Mouse (Mus musculus) testis, adult 2 months (tissue): Measurements from ENCODE around the gene Plagl1. TPM values are rescaled to one million over a fixed set of nuclear protein-coding genes. Genes with fewer than 3 reads are reported as not detected.

Experiments used
- H3K27ac ChIP-seq: fragments of 200-500 bp; 2 replicates; pipeline ENCODE4 v1.5.1; 2012; ENCODE audit warnings: low read depth, low read length; ENCODE audit not compliant: control insufficient read depth, insufficient read depth
- H3K27me3 ChIP-seq: fragments of 200-500 bp; 2 replicates; pipeline ENCODE4 v1.6.1; 2012; ENCODE audit warnings: mild to moderate bottlenecking, low read length, moderate library complexity; ENCODE audit not compliant: control insufficient read depth, insufficient read depth
- H3K36me3 ChIP-seq: fragments of 200-500 bp; 2 replicates; pipeline ENCODE4 v1.6.1; 2012; ENCODE audit warnings: mild to moderate bottlenecking, low read length; ENCODE audit not compliant: control insufficient read depth, insufficient read depth
- H3K4me1 ChIP-seq: fragments of 200-500 bp; 2 replicates; pipeline ENCODE4 v1.6.1; 2012; ENCODE audit warnings: low read length; ENCODE audit not compliant: control insufficient read depth, insufficient read depth
- H3K4me3 ChIP-seq: fragments of 200-500 bp; 2 replicates; pipeline ENCODE4 v1.5.1; 2012; ENCODE audit warnings: low read depth, mild to moderate bottlenecking, low read length, moderate library complexity, mixed read lengths; ENCODE audit not compliant: control insufficient read depth
- CTCF ChIP-seq: fragments of 200-500 bp; IDR thresholded peaks from 2 replicates; pipeline ENCODE4 v1.5.1; 2012; ENCODE audit warnings: low read depth, mild to moderate bottlenecking, inconsistent platforms, low read length, moderate library complexity; ENCODE audit not compliant: control insufficient read depth, insufficient read depth, insufficient replicate concordance
- POLR2A ChIP-seq: fragments of 200-500 bp; IDR thresholded peaks from 2 replicates; pipeline ENCODE4 v1.6.1; 2012; ENCODE audit warnings: low read depth, mild to moderate bottlenecking, inconsistent platforms, low read length, moderate library complexity; ENCODE audit not compliant: control insufficient read depth
- polyA plus RNA-seq: library from polyadenylated mRNA; depleted of rRNA; stranded (reverse); fragments of >200 nt; gene quantifications from 2 replicates; pipeline ENCODE4 v1.2.3, GENCODE M21; 2012

Gene Plagl1
- polyA plus RNA-seq, 1 experiment, result 4.2 TPM

DNA sequence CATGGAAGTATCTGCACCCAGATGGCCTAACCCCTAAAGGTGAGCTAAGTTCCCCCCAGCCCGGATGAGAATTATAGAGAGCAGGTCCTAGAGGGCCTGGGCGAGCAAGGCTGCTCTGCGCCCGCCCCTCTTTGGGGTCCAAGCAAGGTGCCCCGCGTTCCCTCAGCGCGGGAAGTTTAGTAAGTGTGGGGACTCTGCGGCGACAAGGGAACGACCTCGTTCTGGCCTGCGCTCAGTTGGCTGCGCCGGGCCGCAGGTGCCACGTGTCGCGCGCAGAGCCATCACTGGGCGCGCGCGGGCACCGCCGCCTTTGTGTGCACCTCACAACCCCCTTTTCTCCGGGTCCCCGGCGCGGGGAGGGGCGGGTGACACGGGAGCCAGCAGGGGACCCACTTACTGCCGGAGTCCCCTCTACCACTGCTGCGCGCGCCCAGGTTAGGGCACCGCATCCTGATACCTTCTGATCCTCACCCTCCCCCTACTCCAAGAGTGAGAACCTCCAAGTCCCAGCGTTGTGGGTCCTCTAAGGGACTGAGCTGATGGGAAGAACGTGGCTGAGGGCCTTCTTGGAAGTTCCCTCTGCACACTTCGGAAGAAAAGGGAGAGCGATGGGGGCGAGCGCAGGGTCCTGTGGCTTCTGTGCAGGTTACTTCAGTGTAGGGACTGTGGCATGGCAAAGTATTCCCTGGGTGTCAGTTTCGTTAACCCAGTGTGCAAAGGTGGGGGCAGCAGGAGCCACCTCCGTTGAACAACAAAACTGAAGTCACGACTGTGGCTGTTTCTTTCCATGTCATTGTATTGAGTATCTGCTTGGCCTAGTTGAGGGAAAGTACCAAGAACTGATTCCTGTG, 742 bp downstream of the Plagl1 start:
- no peaks in the 10 kb centered on the region for H3K27me3 ChIP-seq
- H3K4me1 ChIP-seq, result peaks cover 7% of the 10 kb centered on the region; the same call in 1 of the 2 replicates
- no peak for TF ChIP-seq CTCF
- TF ChIP-seq POLR2A, result no peak
- no peaks in the 10 kb centered on the region for H3K36me3 ChIP-seq
- H3K27ac ChIP-seq, result no peak overlapping the region
- H3K4me3 ChIP-seq, result no peak overlapping the region; the same call in 1 of the 2 replicates

DNA sequence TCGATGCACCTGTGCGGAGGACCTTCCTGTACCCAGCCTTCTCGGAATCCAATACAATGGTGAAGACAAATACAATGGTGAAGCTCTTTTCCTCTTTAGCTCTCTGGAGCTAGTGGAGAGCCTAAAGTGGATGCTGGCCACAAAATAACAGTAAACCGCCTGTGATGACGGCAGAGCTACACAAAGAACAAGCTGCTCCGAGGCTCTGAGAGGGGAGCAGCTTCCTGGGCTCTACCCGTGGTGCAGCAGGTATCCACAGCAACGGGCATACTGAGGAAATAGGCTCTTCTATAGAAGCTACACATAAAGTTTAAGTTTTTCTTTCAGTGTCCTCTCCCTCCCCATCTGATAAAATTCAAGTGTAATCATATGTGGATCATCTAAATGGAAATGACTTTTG, 2.1 kb downstream of the Plagl1 start:
- Histone ChIP-seq H3K36me3 (no peaks in the 10 kb centered on the region), H3K4me1 (peaks cover 7% of the 10 kb centered on the region; the same call in 1 of the 2 replicates), H3K27me3 (no peaks in the 10 kb centered on the region), H3K27ac (no peak overlapping the region), H3K4me3 (no peak overlapping the region)
- TF ChIP-seq CTCF, result no peak
- TF ChIP-seq POLR2A, result no peak

DNA sequence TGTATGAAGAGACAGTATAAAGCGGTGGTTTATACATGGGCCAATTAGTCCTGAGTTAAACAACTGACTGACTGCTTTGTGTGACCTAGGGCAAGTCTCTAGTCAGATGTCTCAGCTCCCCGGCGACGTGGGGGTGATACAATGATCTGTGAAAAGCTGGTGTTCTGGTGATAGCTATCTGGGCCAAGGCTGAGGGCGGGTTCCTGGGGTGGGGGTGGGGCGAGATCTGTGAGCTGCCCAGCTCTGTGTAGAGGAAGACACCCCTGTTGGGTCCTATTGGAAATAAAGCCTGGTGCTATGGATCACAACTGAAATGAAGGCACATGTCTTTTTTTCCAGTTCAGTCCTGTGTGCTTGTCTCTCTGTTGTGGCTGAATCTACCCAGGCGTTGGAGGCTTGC, 3.2 kb downstream of the Plagl1 start:
- TF ChIP-seq POLR2A (no peak), CTCF (no peak)
- Histone ChIP-seq H3K27ac (no peak overlapping the region), H3K4me1 (peaks cover 7% of the 10 kb centered on the region; the same call in 1 of the 2 replicates), H3K27me3 (no peaks in the 10 kb centered on the region), H3K4me3 (no peak overlapping the region), H3K36me3 (no peaks in the 10 kb centered on the region)

DNA sequence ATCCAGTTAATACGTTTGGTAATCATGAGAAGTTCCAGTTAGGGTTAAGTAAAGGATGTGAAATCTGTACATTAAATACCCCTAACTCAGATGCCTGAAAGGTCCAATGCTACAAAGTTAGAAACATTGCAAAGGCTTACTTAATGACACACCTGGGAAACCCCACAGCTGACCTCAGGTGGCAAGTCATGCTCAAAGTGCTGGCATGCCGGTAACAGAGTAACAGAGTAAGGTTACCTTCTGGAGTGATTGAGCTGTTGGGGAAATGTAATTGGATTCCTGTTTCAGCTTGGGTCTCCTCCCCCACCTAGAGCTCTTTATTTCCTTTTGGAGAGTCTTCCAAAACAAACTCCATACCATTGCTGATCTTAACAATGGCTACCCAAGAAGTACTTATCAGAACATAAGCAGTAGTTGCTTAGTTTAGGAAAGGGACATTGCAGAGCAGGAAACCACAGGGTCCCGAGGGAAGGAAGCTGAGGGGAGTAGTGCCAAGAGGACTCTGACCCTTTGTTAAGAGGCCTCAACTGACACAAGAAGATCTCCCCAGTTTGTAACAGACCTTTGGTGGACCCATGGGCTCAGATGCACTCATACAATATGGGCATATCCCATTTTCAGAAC, 4.9 kb downstream of the Plagl1 start:
- Histone ChIP-seq H3K27me3 (no peaks in the 10 kb centered on the region), H3K4me3 (no peak overlapping the region), H3K4me1 (peaks cover 7% of the 10 kb centered on the region; the same call in 1 of the 2 replicates), H3K27ac (no peak overlapping the region), H3K36me3 (no peaks in the 10 kb centered on the region)
- TF ChIP-seq CTCF, result no peak
- no peak for TF ChIP-seq POLR2A

DNA sequence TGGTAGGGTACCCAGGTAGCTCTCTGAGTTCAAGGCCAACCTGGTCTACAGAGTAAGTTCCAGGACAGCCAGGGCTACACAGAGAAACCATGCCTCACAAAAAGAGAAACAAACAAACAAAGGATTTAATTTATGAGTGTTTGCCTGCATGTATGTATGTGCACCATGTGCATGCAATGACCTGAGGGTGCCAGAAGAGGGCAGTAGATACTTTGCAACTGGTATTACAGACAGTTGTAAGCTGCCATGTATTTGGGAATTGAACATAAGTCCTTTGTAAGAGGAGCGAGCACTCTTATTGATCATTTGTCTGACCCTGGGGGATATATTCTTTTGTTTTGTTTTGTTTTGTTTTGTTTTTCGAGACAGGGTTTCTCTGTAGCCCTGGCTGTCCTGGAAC, 10.7 kb downstream of the Plagl1 start:
- no peaks in the 10 kb centered on the region for H3K27me3 ChIP-seq
- TF ChIP-seq POLR2A, result no peak
- TF ChIP-seq CTCF, result no peak
- H3K36me3 ChIP-seq, result no peaks in the 10 kb centered on the region
- no peak overlapping the region for H3K27ac ChIP-seq
- H3K4me3 ChIP-seq, result no peak overlapping the region
- no peaks in the 10 kb centered on the region for H3K4me1 ChIP-seq

DNA sequence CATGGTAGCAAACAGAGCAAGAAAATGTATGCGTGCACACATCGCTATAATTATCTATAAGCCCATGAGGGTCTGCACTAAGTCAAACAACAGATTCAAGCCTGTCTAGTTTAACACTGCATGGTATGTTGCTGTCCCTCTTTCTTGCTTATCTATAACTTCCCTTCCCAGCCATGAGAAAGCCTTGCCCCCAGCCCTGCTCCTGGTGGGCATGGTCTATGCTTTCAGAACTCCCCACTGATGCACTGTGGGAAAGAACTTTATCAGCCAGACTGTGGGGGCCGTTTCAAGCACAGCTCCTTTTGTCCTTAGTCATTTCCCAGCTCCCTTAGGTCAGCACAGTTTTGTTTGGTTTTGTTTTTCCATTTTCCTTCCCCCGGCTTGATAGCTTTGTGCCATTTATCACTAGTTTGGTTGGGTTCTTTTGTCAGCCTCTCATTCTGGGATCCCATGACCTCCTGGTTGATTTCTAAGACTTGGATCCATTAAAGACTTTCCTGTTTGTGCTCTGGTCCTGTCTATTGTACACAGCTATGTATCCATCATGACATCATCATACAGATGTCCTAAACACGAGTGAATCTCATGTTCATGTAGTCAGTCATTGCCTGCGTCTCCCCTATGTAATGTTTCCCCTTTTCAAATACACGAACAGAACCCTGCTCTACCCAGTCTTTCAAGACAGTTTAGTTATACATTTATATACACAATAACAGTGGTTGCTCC, 16.7 kb downstream of the Plagl1 start:
- H3K4me3 ChIP-seq, result no peak overlapping the region
- H3K4me1 ChIP-seq, result no peaks in the 10 kb centered on the region
- H3K36me3 ChIP-seq, result no peaks in the 10 kb centered on the region
- no peak overlapping the region for H3K27ac ChIP-seq
- H3K27me3 ChIP-seq, result no peaks in the 10 kb centered on the region
- no peak for TF ChIP-seq CTCF
- no peak for TF ChIP-seq POLR2A

DNA sequence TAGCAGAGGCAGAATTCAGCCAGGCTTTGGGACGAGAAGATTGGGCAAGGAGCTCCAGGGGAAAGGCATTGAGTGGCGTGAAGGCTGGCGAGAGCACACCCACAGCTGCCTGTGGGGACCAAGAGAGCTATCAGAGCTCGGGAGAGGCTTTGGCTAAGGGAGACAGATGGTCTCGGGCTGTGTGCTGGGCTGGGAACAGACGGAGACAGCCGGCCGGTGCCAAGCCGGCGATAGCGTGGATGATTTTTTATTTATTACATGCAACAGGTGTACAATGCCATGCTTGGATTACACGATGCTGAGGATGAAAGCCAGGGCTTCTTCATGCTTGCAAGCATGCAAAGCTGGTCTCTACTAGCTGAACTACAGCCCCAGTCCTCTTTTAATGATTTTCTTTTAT, 22.2 kb downstream of the Plagl1 start:
- Histone ChIP-seq H3K4me3 (no peak overlapping the region), H3K4me1 (no peaks in the 10 kb centered on the region), H3K27ac (no peak overlapping the region), H3K36me3 (no peaks in the 10 kb centered on the region), H3K27me3 (no peaks in the 10 kb centered on the region)
- TF ChIP-seq CTCF (no peak), POLR2A (no peak)
